Mouse (Mus musculus) limb, embryonic 10.5 days (tissue): Measurements from ENCODE around the gene Coq5. TPM values are rescaled to one million over a fixed set of nuclear protein-coding genes. Genes with fewer than 3 reads are reported as not detected.
"Not testable (repeated sequence)": the region's sequence is repeated elsewhere in the genome, so short reads cannot be mapped to it uniquely, and the experiment has no call there.

Experiments
- DNase-seq: peaks from one replicate; pipeline ENCODE4 v3.0.0-alpha.2; 2017; ENCODE audit warnings: low spot score
- H3K27ac ChIP-seq: fragments of 300-500 bp; sonication (generic); 2 replicates; pipeline ENCODE4 v1.5.1; 2016; ENCODE audit warnings: mild to moderate bottlenecking
- H3K27me3 ChIP-seq: fragments of 300-500 bp; sonication (generic); 2 replicates; pipeline ENCODE4 v1.6.1; 2016; ENCODE audit warnings: low read depth, mild to moderate bottlenecking; ENCODE audit not compliant: poor library complexity, severe bottlenecking
- H3K36me3 ChIP-seq: fragments of 300-500 bp; sonication (generic); 2 replicates; pipeline ENCODE4 v1.6.1; 2016; ENCODE audit warnings: mild to moderate bottlenecking, moderate library complexity
- H3K4me1 ChIP-seq: fragments of 300-500 bp; sonication (generic); 2 replicates; pipeline ENCODE4 v1.6.1; 2016
- H3K4me3 ChIP-seq: fragments of 300-500 bp; sonication (generic); 2 replicates; pipeline ENCODE4 v1.5.1; 2016; ENCODE audit warnings: mild to moderate bottlenecking, moderate library complexity
- H3K9me3 ChIP-seq: fragments of 300-500 bp; sonication (generic); replicated peaks from 2 replicates; pipeline ENCODE4 v1.6.1; 2016; ENCODE audit warnings: mild to moderate bottlenecking
- WGBS: fragments of 180-500 bp; shearing (Covaris S2); methylation state at CpG from one replicate; pipeline ENCODE4 v1.1.7; 2016; 5-methylcytosine and 5-hydroxymethylcytosine counted together
- polyA plus RNA-seq: library from polyadenylated mRNA; unstranded; fragments of >200 nt; fragmentation: Nextera tagmentation; extraction: Ambion mirVana; gene quantifications from 2 replicates; pipeline ENCODE4 v1.2.1, GENCODE M21; 2016

The Coq5 gene
- polyA plus RNA-seq, 1 experiment from 2014 or later: 54.1 TPM

GRCm38 (mm10) chr5:115300792-115301614 lies 21.5 kb downstream of the Coq5 start, which contains the start of gene Dynll1:
Gene Dynll1, minus strand, starts transcription at chr5:115300999.
- Histone ChIP-seq H3K27me3 (no peaks in the 10 kb centered on the region), H3K4me3 (peak within 1 kb of the TSS; percentile 93), H3K27ac (peak within 1 kb of the TSS; percentile 93), H3K36me3 (peaks cover 40% of the 10 kb centered on the region), H3K4me1 (peaks cover 31% of the 10 kb centered on the region), H3K9me3 (no peaks in the 10 kb centered on the region)
- under 1% methylated on average over 65 of the region's 66 CpGs for WGBS
- DNase-seq: peak; percentile 100

- Histone ChIP-seq H3K27me3 (no peaks in the 10 kb centered on the region), H3K4me3 (peak overlapping the region; percentile 93), H3K9me3 (no peaks in the 10 kb centered on the region), H3K36me3 (peaks cover 34% of the 10 kb centered on the region), H3K4me1 (peaks cover 31% of the 10 kb centered on the region), H3K27ac (peak overlapping the region; percentile 93)
- DNase-seq: no peak
- 31% methylated on average over 13 of the region's 13 CpGs for WGBS
Observed at GRCm38 (mm10) chr5:115301615-115302014, 22.1 kb downstream of the Coq5 start.

GRCm38 (mm10) chr5:115302190-115302589 lies 22.7 kb downstream of the Coq5 start:
- H3K4me3 ChIP-seq, DNase-seq, H3K27ac ChIP-seq, H3K27me3 ChIP-seq, H3K9me3 ChIP-seq: not testable (repeated sequence)
- Histone ChIP-seq H3K36me3 (peaks cover 28% of the 10 kb centered on the region), H3K4me1 (peaks cover 31% of the 10 kb centered on the region)
- WGBS: 88% methylated on average over 7 of the region's 7 CpGs

- Histone ChIP-seq H3K9me3 (no peaks in the 10 kb centered on the region), H3K27me3 (no peaks in the 10 kb centered on the region), H3K36me3 (no peaks in the 10 kb centered on the region), H3K4me3 (no peak overlapping the region), H3K27ac (0 out of 2 replicates have a peak overlapping the region, but pooled peaks have one; percentile 3), H3K4me1 (peaks cover 30% of the 10 kb centered on the region)
- DNase-seq: no peak
- WGBS: 82% methylated on average over 4 of the region's 4 CpGs
Observed at GRCm38 (mm10) chr5:115312354-115312753, 32.9 kb downstream of the Coq5 start.

- WGBS: 76% methylated on average over 10 of the region's 10 CpGs
- no peak overlapping the region for H3K4me3 ChIP-seq
- DNase-seq: no peak
- no peaks in the 10 kb centered on the region for H3K27me3 ChIP-seq
- H3K9me3 ChIP-seq: no peaks in the 10 kb centered on the region
- peak overlapping the region; percentile 68; the same call in 1 of the 2 replicates for H3K27ac ChIP-seq
- peaks cover 37% of the 10 kb centered on the region for H3K4me1 ChIP-seq
- no peaks in the 10 kb centered on the region for H3K36me3 ChIP-seq
Observed at GRCm38 (mm10) chr5:115312816-115313667, 33.6 kb downstream of the Coq5 start.

GRCm38 (mm10) chr5:115313668-115313943 lies 34.1 kb downstream of the Coq5 start:
- no peak for DNase-seq
- no peaks in the 10 kb centered on the region for H3K9me3 ChIP-seq
- peak overlapping the region; percentile 68; the same call in 1 of the 2 replicates for H3K27ac ChIP-seq
- no peak overlapping the region for H3K4me3 ChIP-seq
- no peaks in the 10 kb centered on the region for H3K27me3 ChIP-seq
- 28% methylated on average over 5 of the region's 5 CpGs for WGBS
- H3K36me3 ChIP-seq: no peaks in the 10 kb centered on the region
- peaks cover 43% of the 10 kb centered on the region for H3K4me1 ChIP-seq

- H3K4me1 ChIP-seq: peaks cover 52% of the 10 kb centered on the region
Observed at GRCm38 (mm10) chr5:115316968-115317644, 37.6 kb downstream of the Coq5 start.

GRCm38 (mm10) chr5:115317645-115318328 lies 38.3 kb downstream of the Coq5 start:
- Histone ChIP-seq H3K4me3 (peak overlapping the region; percentile 31), H3K36me3 (no peaks in the 10 kb centered on the region), H3K27ac (peak overlapping the region; percentile 91), H3K9me3 (no peaks in the 10 kb centered on the region), H3K27me3 (no peaks in the 10 kb centered on the region), H3K4me1 (peaks cover 52% of the 10 kb centered on the region)
- WGBS: 2% methylated on average over 10 of the region's 10 CpGs
- peak; percentile 79 for DNase-seq

More at GRCm38 (mm10) chr5:115316968-115317644, 37.6 kb downstream of the Coq5 start:
- Histone ChIP-seq H3K27me3 (no peaks in the 10 kb centered on the region), H3K4me3 (peak overlapping the region; percentile 31), H3K27ac (peak overlapping the region; percentile 91), H3K9me3 (no peaks in the 10 kb centered on the region), H3K36me3 (no peaks in the 10 kb centered on the region)
- DNase-seq: peak; percentile 58
- 3% methylated on average over 14 of the region's 14 CpGs for WGBS

- no peaks in the 10 kb centered on the region for H3K27me3 ChIP-seq
- H3K27ac ChIP-seq: peak overlapping the region; percentile 75
- no peaks in the 10 kb centered on the region for H3K9me3 ChIP-seq
- no peaks in the 10 kb centered on the region for H3K36me3 ChIP-seq
- peak; percentile 69 for DNase-seq
- peak overlapping the region; percentile 48 for H3K4me3 ChIP-seq
- WGBS: under 1% methylated on average over 22 of the region's 22 CpGs
- peaks cover 39% of the 10 kb centered on the region for H3K4me1 ChIP-seq
Observed at GRCm38 (mm10) chr5:115319004-115319940, 39.8 kb downstream of the Coq5 start.

GRCm38 (mm10) chr5:115326256-115326831 lies 46.9 kb downstream of the Coq5 start:
- H3K4me1 ChIP-seq: peaks cover 22% of the 10 kb centered on the region
- peak overlapping the region; percentile 98 for H3K27ac ChIP-seq
- H3K9me3 ChIP-seq: no peaks in the 10 kb centered on the region
- H3K36me3 ChIP-seq: peaks cover 26% of the 10 kb centered on the region
- H3K27me3 ChIP-seq: no peaks in the 10 kb centered on the region
- peak overlapping the region; percentile 84 for H3K4me3 ChIP-seq
- WGBS: 29% methylated on average over 11 of the region's 11 CpGs
- DNase-seq: peak; percentile 39
